Mouse (Mus musculus) gastrocnemius, postnatal 25 days (tissue): ENCODE results near the gene Rpap1. TPM values are rescaled to one million over a fixed set of nuclear protein-coding genes. Genes with fewer than 3 reads are reported as not detected.
"Not testable (repeated sequence)": the region's sequence is repeated elsewhere in the genome, so short reads cannot be mapped to it uniquely, and the experiment has no call there.

ENCODE experiments used
- DNase-seq: peaks from one replicate; pipeline ENCODE4 v3.0.0; 2022
- total RNA-seq, 2 experiments: library from RNA; stranded (reverse); gene quantifications; 1 replicate in 1 of 2; 2 replicates in 1 of 2; pipeline ENCODE4 v1.2.3; 2021

Gene Rpap1
- total RNA-seq, 2 experiments from 2014 or later: 14.4 to 16.4 TPM

GRCm38 (mm10) chr2:119741581-119742411 is 45.5 kb downstream of the Rpap1 start, which contains the start of gene Itpka:
Gene Itpka, plus strand, starts transcription at chr2:119742337.
- peak; percentile 66 for DNase-seq

DNA sequence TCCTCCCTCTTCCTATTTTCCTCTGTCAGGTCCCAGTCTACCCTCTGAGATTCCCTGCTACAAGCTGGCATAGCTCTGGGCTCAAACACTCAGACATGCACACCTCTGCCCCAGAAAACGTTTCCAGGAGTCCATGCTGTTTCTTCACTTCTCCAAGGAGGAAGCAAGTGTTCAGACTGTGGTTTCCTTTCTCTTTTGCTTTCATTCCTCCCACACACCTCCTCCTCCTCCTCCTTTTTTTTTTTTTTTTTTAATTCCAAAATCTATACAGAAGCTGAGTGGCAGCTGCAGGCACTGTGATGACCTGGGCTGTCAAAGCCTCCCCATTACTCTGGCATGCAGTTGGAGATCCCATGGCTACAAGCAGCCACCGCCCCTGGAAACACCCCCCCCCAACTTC is 46.8 kb downstream of the Rpap1 start:
- no peak for DNase-seq

DNA sequence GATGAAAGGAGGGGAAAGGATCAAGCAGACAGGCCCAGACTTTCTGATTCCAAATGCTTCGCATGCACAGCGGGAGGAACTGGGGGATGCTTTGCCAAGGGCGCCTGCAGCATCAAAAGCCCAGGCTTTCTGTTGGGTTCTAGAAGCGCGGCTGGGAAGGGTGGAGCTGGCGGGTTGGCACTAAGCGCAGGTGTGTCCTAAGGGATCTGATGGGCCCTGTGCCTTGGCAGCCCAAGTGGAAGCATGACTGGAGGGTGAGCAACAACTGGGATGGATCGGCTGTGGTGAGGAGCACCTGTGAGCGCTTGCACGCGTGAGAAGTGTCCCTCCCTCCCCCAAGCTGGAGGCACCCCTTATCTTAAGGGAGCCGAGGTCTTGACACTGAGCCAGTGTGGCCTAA is 50.2 kb downstream of the Rpap1 start:
- DNase-seq: no peak

DNA sequence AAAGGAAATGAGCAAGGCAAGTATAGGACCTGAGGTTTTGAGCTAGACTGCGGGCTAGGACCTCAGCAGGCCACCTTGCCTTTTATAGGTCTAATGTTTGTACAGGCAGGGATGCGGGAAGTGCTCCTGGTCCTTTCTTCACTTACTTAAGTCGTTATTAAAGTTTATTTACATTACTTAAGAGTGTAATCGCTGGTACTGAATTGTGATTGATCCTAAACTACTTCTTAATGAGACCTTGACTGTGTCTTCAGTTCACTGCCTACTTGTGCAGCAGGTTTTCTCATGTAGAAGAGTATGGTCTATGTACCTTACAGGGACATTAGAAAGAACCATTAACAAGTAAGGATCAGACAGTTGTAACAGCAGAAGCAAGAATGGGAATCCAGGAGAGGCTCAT is 56.6 kb downstream of the Rpap1 start:
- no peak for DNase-seq

DNA sequence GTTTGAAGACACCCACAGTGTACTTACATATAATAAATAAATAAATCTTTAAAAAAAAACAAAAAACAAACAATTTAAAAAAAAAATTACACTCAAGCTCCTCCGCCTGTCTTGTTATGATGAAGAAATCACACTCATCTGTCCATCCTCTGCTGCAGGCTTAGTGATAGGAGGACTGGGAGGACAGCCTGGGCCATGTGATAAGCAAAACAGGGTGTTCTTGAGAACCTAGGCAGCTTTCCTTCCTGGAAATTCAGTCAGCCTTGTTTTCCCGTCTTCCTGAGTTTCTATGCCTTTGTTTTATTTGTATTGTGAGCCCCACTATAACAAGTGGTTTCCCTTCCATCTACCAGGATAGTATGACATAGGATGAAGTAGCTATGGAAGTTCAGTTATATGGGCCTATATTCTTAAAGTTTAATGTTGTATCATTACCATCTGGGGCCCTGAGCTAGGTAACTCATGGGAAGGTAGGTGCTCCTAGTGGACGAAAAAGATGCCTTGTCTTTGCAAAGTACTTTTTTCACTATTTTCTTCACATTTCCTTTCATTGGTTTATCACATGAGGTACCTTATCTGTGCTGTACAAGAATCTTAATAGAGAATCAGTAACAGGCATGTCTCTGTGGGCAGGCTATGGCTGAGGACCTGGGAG is 59.4 kb downstream of the Rpap1 start:
- DNase-seq: no peak

DNA sequence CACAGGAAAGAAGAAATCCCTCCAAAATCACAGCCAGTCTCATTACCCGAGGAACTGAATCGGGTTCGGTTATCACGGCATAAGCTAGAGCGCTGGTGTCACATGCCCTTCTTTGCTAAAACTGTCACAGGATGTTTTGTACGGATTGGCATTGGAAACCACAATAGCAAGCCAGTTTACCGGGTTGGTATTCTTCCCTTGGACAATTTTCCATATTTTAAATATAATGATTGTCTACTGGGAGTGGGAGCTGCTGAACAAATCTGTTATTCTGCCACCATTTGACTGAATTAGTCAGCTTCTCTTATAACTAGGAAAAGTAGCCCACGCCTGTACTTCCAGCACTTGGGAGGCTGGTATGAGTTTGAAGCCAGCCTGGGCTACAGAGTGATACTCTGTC is 66.3 kb downstream of the Rpap1 start:
- DNase-seq: no peak

DNA sequence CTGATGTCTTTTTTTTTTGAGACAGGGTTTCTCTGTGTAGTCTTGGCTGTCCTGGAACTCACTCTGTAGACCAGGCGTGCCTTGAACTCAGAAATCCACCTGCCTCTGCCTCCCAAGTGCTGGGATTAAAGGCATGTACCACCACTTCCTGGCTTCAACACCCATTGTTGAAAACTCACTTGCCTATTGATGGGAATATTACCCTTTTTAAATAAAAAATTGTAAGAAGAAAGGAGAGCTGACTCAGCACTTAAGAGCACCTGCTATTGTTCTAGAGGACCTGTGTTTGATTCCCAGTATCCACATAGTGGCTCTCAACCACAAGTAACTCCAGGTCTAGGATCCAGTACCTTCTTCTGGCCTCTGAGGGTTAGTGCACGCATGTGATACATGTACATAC is 71.5 kb downstream of the Rpap1 start:
- DNase-seq: not testable (repeated sequence)

Other genes with a start within 250 kb of the Rpap1 start
- gene Exd1, start 239.9 kb downstream of the Rpap1 start, total RNA-seq: under 1 TPM; 0.51 to 0.82 TPM
- gene Chp1, start 239.8 kb downstream of the Rpap1 start, total RNA-seq: 10 to 100 TPM; 60.8 to 84.9 TPM
- under 1 TPM; 0.46 to 0.54 TPM for gene Nusap1, start 169.2 kb downstream of the Rpap1 start, total RNA-seq
- gene Oip5, start 169.1 kb downstream of the Rpap1 start, total RNA-seq: under 1 TPM in 1 of 2 experiments, not detected in 1; 0.32 TPM
- 10 to 100 TPM; 44.2 to 51.0 TPM for gene Ndufaf1, start 124.7 kb downstream of the Rpap1 start, total RNA-seq
- 10 to 100 TPM; 18.4 to 22.0 TPM for gene Rtf1, start 112.5 kb downstream of the Rpap1 start, total RNA-seq
- not detected for gene Itpka, start 45.2 kb downstream of the Rpap1 start, total RNA-seq
- not detected for gene Ltk, start 27.1 kb downstream of the Rpap1 start, total RNA-seq
- under 1 TPM; 0.61 to 0.67 TPM for gene Tyro3, start 10.2 kb upstream of the Rpap1 start, total RNA-seq
- 10 to 100 TPM; 24.3 to 34.5 TPM for gene Mga, start 109.7 kb upstream of the Rpap1 start, total RNA-seq
- gene Mapkbp1, start 185.2 kb upstream of the Rpap1 start, total RNA-seq: 1 to 10 TPM; 6.0 to 6.7 TPM
- gene Jmjd7, start 239.9 kb upstream of the Rpap1 start, total RNA-seq: 1 to 10 TPM; 2.5 to 3.7 TPM
- 1 to 10 TPM in 1 of 2 experiments, under 1 TPM in 1; 0.41 to 1.2 TPM for gene Gm28042, start 240.0 kb upstream of the Rpap1 start, total RNA-seq
- 1 to 10 TPM; 1.3 to 1.4 TPM for gene Pla2g4b, start 245.9 kb upstream of the Rpap1 start, total RNA-seq